Mouse (Mus musculus) lung, adult 2 months (tissue): Measurements from ENCODE around the gene Slc25a15. TPM values are rescaled to one million over a fixed set of nuclear protein-coding genes. Genes with fewer than 3 reads are reported as not detected.

Experiments
- DNase-seq: peaks from one replicate; pipeline ENCODE4 v3.0.0; 2022
- H3K4me1 ChIP-seq: fragments of 200-500 bp; 2 replicates; pipeline ENCODE4 v1.6.1; 2011; ENCODE audit warnings: low read length; ENCODE audit not compliant: control insufficient read depth, insufficient read depth
- H3K4me3 ChIP-seq: fragments of 200-500 bp; replicated peaks from 2 replicates; pipeline ENCODE3; 2011; ENCODE audit warnings: low read depth, mild to moderate bottlenecking, control low read depth, low read length; ENCODE audit errors: extremely low read depth
- CTCF ChIP-seq: fragments of 200-500 bp; IDR thresholded peaks from 2 replicates; pipeline ENCODE4 v1.5.1; 2011; ENCODE audit warnings: mild to moderate bottlenecking, low read length, control low read depth; ENCODE audit not compliant: insufficient read depth
- POLR2A ChIP-seq: fragments of 200-500 bp; IDR thresholded peaks from 2 replicates; pipeline ENCODE4 v1.6.1; 2011; ENCODE audit warnings: low read depth, mild to moderate bottlenecking, control low read depth, low read length, borderline replicate concordance; ENCODE audit errors: extremely low read depth
- WGBS: fragments of 180-500 bp; shearing (Covaris S2); methylation state at CpG from one replicate; pipeline ENCODE4 v1.1.7; 2018; 5-methylcytosine and 5-hydroxymethylcytosine counted together
- polyA plus RNA-seq: library from polyadenylated mRNA; depleted of rRNA; stranded (reverse); fragments of >200 nt; gene quantifications from 2 replicates; pipeline ENCODE4 v1.2.3, GENCODE M21; 2012; rRNA removed

The Slc25a15 gene
- polyA plus RNA-seq, 1 experiment, result 3.2 TPM

DNA sequence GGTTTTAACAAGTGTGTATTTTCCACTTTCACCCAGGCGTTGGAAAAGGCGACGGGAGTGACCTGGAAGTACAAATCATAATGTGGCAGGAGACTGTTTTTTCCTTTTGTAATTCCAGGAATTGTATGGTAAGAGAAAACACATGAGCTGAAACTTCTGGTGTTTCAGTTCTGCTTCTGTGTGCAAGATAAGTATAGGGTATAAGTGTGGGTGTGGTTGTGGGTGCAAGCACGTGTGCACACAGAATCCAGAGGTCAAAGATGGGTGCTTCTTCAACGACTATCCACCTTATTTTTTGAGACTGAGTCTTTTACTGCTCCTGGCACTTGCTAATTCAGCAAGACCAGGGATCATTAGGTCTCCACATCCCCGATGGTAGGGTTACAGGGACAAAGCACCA, 39.0 kb downstream of the Slc25a15 start:
- 66% methylated on average over 6 of the region's 6 CpGs for WGBS
- no peak for DNase-seq
- TF ChIP-seq POLR2A (no peak), CTCF (no peak)
- Histone ChIP-seq H3K4me1 (no peaks in the 10 kb centered on the region), H3K4me3 (no peak overlapping the region)

DNA sequence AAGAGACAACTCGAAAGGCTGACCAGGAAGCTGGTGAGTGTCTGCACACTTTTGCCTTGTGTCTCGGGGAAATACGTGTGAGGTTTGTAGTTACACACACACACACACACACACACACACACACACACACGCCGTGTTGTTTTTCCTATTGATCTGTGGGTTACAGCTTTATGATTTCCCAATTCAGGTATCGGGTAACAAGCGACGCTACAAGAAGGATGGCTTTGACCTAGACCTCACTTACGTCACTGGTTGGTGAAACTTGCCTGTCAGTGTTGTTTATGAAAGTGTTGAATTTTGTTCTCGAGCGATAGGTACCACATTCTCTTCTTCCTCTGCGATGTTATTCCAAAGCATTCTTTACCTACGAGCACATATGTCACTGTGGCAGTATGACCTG, 63.0 kb downstream of the Slc25a15 start:
- no peak for DNase-seq
- WGBS, result 77% methylated on average over 13 of the region's 13 CpGs
- TF ChIP-seq POLR2A (no peak), CTCF (no peak)
- Histone ChIP-seq H3K4me1 (no peaks in the 10 kb centered on the region), H3K4me3 (no peak overlapping the region)

Other genes starting within 250 kb of the Slc25a15 start
- 0.88 and 1.5 TPM in 2 replicates for gene Nek3, start 232.2 kb downstream of the Slc25a15 start, polyA plus RNA-seq
- 0.20 and 1.3 TPM in 2 replicates for gene Ckap2, start 212.8 kb downstream of the Slc25a15 start, polyA plus RNA-seq
- 10.1 and 14.6 TPM in 2 replicates for gene Vps36, start 205.8 kb downstream of the Slc25a15 start, polyA plus RNA-seq
- 23.1 and 25.5 TPM in 2 replicates for gene Thsd1, start 171.3 kb downstream of the Slc25a15 start, polyA plus RNA-seq
- not detected in 2 replicates for gene Tpte, start 115.2 kb downstream of the Slc25a15 start, polyA plus RNA-seq
- 2.6 and 3.7 TPM in 2 replicates for gene Mrps31, start 12.8 kb upstream of the Slc25a15 start, polyA plus RNA-seq